26 mouse cellular contexts compared by ENCODE assay signal in genomic region chr1:63794326-63794725, GRCm38 (mm10). TPM values are rescaled to one million over a fixed set of nuclear protein-coding genes. Genes with fewer than 3 reads are reported as not detected.
DNase-seq lines count a peak whose midpoint lies in the region; ATAC-seq and TF ChIP-seq lines count a peak whose summit lies in the region.
"Had no signal": no experiment of that assay in that cellular context is flagged by ENCODE, and none has a peak within 500 bp of the region (broad histone marks: within the 10 kb centered on the region; RNA-seq: fewer than 3 reads in every experiment).

No protein-coding gene starts in this region.

- H3K9ac ChIP-seq in lung, postnatal 0 days (replicated peaks; ENCODE audit: low read depth), result no peak overlapping the region
- H3K9ac ChIP-seq: embryonic facial prominence, embryonic 15.5 days; forebrain, embryonic 15.5 days; heart, embryonic 12.5 days; hindbrain, embryonic 14.5 days; intestine, embryonic 15.5 days had no signal

- no peak overlapping the region for H3K4me2 ChIP-seq in lung, postnatal 0 days (replicated peaks; ENCODE audit: low read depth, low read length)
- H3K4me2 ChIP-seq: embryonic facial prominence, embryonic 15.5 days; forebrain, embryonic 15.5 days; heart, embryonic 12.5 days; hindbrain, embryonic 14.5 days; intestine, embryonic 15.5 days had no signal

- no peaks in the 10 kb centered on the region for H3K36me3 ChIP-seq in lung, postnatal 0 days (ENCODE audit: insufficient read depth, low read length)
- H3K36me3 ChIP-seq: embryonic facial prominence, embryonic 15.5 days; forebrain, embryonic 15.5 days; heart, embryonic 12.5 days; hindbrain, embryonic 10.5 days; intestine, embryonic 15.5 days had no signal

- no peak for ATAC-seq in lung, postnatal 0 days
- ATAC-seq: activated CD4-positive, CD25-positive, alpha-beta regulatory T cell, adult 4 months; forebrain, embryonic 15.5 days; intestine, embryonic 15.5 days had no signal

- H3K4me1 ChIP-seq in lung, postnatal 0 days (ENCODE audit: insufficient read depth, low read depth, low read length), result no peaks in the 10 kb centered on the region
- H3K4me1 ChIP-seq: embryonic facial prominence, embryonic 15.5 days; forebrain, embryonic 15.5 days; heart, embryonic 12.5 days; hindbrain, embryonic 10.5 days; intestine, embryonic 15.5 days had no signal

- no peak overlapping the region for H3K27ac ChIP-seq in lung, postnatal 0 days (ENCODE audit: low read length)
- H3K27ac ChIP-seq: embryonic facial prominence, embryonic 15.5 days; forebrain, embryonic 15.5 days; gastrocnemius, adult 2 months; heart, adult 2 months; hindbrain, embryonic 10.5 days; hindbrain, embryonic 14.5 days; intestine, embryonic 15.5 days had no signal

- H3K9me3 ChIP-seq in lung, postnatal 0 days (ENCODE audit: low read length), result no peaks in the 10 kb centered on the region
- H3K9me3 ChIP-seq: embryonic facial prominence, embryonic 15.5 days; forebrain, embryonic 15.5 days; heart, embryonic 12.5 days; hindbrain, embryonic 10.5 days; intestine, embryonic 15.5 days had no signal

- no peak overlapping the region for H3K4me3 ChIP-seq in lung, postnatal 0 days (ENCODE audit: low read depth, low read length)
- H3K4me3 ChIP-seq: embryonic facial prominence, embryonic 15.5 days; erythroblast, embryonic 14.5 days; forebrain, embryonic 15.5 days; gastrocnemius, adult 2 months; heart, adult 2 months; heart, embryonic 12.5 days; hindbrain, embryonic 10.5 days; intestine, embryonic 15.5 days had no signal

- no peak for TF ChIP-seq CTCF in lung, postnatal 0 days (IDR thresholded peaks at IDR 0.05)

- TF ChIP-seq EP300 in lung, postnatal 0 days (IDR thresholded peaks at IDR 0.05), result no peak

- H3K27me3 ChIP-seq in lung, postnatal 0 days (replicated peaks; ENCODE audit: insufficient read depth, low read length), result no peaks in the 10 kb centered on the region
- H3K27me3 ChIP-seq: embryonic facial prominence, embryonic 15.5 days; forebrain, embryonic 15.5 days; heart, embryonic 12.5 days; intestine, embryonic 15.5 days had no signal

- DNase-seq in adrenal gland, adult 2 months, result peak; percentile 36
- no peak for DNase-seq in adrenal gland, postnatal 4 days (ENCODE audit: low spot score in 2 of 2)
- peak; percentile 0 for DNase-seq in lung, postnatal 25 days (ENCODE audit: low spot score)
- DNase-seq in lung, postnatal 0 days (ENCODE audit: low spot score), result no peak
- peak; percentile 23 for DNase-seq in fibroblast of lung, adult 2 months (ENCODE audit: low read depth)
- DNase-seq in frontal cortex, postnatal 25 days (ENCODE audit: low spot score in 2 of 2), result no peak
- DNase-seq in cerebellum, postnatal 4 days (ENCODE audit: low spot score in 2 of 2), result no peak
- DNase-seq: cerebellum, adult 2 months; cerebellum, postnatal 10 days; embryo, embryonic 11 days; gastrocnemius, adult 2 months; gastrocnemius, postnatal 25 days; heart, adult 2 months; kidney, adult 18-20 months had no signal

RNA-seq across cellular contexts. Expression of gene 4933402D24Rik, which starts 25.3 kb away (rescaled TPM):
- not detected for total RNA-seq in adrenal gland, adult 2 months (2021)
- not detected in 2 replicates for polyA plus RNA-seq in adrenal gland, adult 2 months (2012; rRNA removed)
- not detected for total RNA-seq in adrenal gland, postnatal 4 days (2021)
- not detected in 2 replicates for polyA plus RNA-seq in lung, postnatal 0 days (2015; fragmentation: Nextera tagmentation; extraction: Ambion mirVana)
- total RNA-seq: common myeloid progenitor, adult 5-6 weeks; gastrocnemius, adult 2 months; gastrocnemius, postnatal 25 days; heart, adult 2 months; heart, postnatal 25 days; MEL had no signal
- polyA plus RNA-seq: erythroblast, embryonic 14.5 days; heart, adult 2 months; heart, embryonic 16.5 days; intestine, embryonic 15.5 days had no signal

Comparison
In these comparisons a context has a peak if more than half of its experiments do, and no peak if none do; other contexts are left out.
1. DNase-seq: peak in adrenal gland, adult 2 months (single experiment), lung, postnatal 25 days (single experiment) and fibroblast of lung, adult 2 months (single experiment); none in adrenal gland, postnatal 4 days (0 of 2), lung, postnatal 0 days (single experiment), frontal cortex, postnatal 25 days (0 of 2) and cerebellum, postnatal 4 days (0 of 2).